Mouse (Mus musculus) liver, postnatal 0 days (tissue): ENCODE measurements around the gene Ammecr1. TPM values are rescaled to one million over a fixed set of nuclear protein-coding genes. Genes with fewer than 3 reads are reported as not detected.
A peak's percentile ranks its signal among the peaks of the same experiment; 100 is the strongest.

Experiments
- ATAC-seq: fragments of 200-750 bp; cut with Nextera tagmentation; 2 replicates; pipeline ENCODE4 v1.8.0; 2017; ENCODE audit warnings: mild to moderate bottlenecking, moderate library complexity
- DNase-seq: peaks from one replicate; pipeline ENCODE4 v3.0.0-alpha.2; 2016
- H3K27ac ChIP-seq: fragments of 300-500 bp; sonication (generic); 2 replicates; pipeline ENCODE4 v1.5.1; 2014; ENCODE audit warnings: antibody characterized with exemption, moderate library complexity, mild to moderate bottlenecking, low read depth
- H3K27me3 ChIP-seq: fragments of 300-500 bp; sonication (generic); 2 replicates; pipeline ENCODE4 v1.6.1; 2014; ENCODE audit warnings: low read length, control low read depth, mixed read lengths; ENCODE audit not compliant: insufficient read depth
- H3K36me3 ChIP-seq: fragments of 300-500 bp; sonication (generic); replicated peaks from 2 replicates; pipeline ENCODE4 v1.6.1; 2014; ENCODE audit warnings: mild to moderate bottlenecking, control low read depth, low read length, moderate library complexity, mixed read lengths; ENCODE audit not compliant: insufficient read depth
- H3K4me1 ChIP-seq: fragments of 300-500 bp; sonication (generic); 2 replicates; pipeline ENCODE4 v1.6.1; 2014; ENCODE audit warnings: antibody characterized with exemption, mild to moderate bottlenecking, control low read depth; ENCODE audit not compliant: insufficient read depth
- H3K4me2 ChIP-seq: fragments of 300-500 bp; sonication (generic); 2 replicates; pipeline ENCODE4 v1.6.1; 2014; ENCODE audit warnings: low read depth, mild to moderate bottlenecking, low read length, moderate library complexity, mixed read lengths
- H3K4me3 ChIP-seq: fragments of 300-500 bp; sonication (generic); 2 replicates; pipeline ENCODE4 v1.5.1; 2014; ENCODE audit warnings: low read depth, low read length
- H3K9ac ChIP-seq: fragments of 300-500 bp; sonication (generic); replicated peaks from 2 replicates; pipeline ENCODE4 v1.6.1; 2014; ENCODE audit warnings: mild to moderate bottlenecking, moderate library complexity
- H3K9me3 ChIP-seq: fragments of 300-500 bp; sonication (generic); 2 replicates; pipeline ENCODE4 v1.6.1; 2016; ENCODE audit warnings: mild to moderate bottlenecking, control low read depth, low read length, mixed read lengths
- CTCF ChIP-seq: sonication (generic); IDR thresholded peaks from 2 replicates; pipeline ENCODE4 v1.5.1; 2016; ENCODE audit warnings: antibody characterized with exemption, low read depth
- EP300 ChIP-seq: IDR thresholded peaks from 2 replicates; pipeline ENCODE4 v1.6.1; 2016; ENCODE audit warnings: antibody characterized with exemption, low read depth, mild to moderate bottlenecking
- WGBS: fragments of 180-500 bp; shearing (Covaris S2); extraction: QIAGEN DNeasy Blood & Tissue Kit; methylation state at CpG from one replicate; pipeline ENCODE4 v1.1.7; 2014; ENCODE audit not compliant: insufficient replicate concordance; 5-methylcytosine and 5-hydroxymethylcytosine counted together
- microRNA-seq: library from miRNA; unstranded; fragments of <30 nt; microRNA quantifications from one replicate; pipeline ENCODE4, GENCODE M21; 2016
- polyA plus RNA-seq: library from polyadenylated mRNA; unstranded; fragments of >200 nt; fragmentation: Nextera tagmentation; extraction: Ambion mirVana; gene quantifications from 2 replicates; pipeline ENCODE4 v1.2.1, GENCODE M21; 2015

The Ammecr1 gene
- polyA plus RNA-seq, 1 experiment from 2014 or later = 5.2 TPM

GRCm38 (mm10) chrX:142813146-142813545, 153.4 kb downstream of the Ammecr1 start:
- H3K27me3 ChIP-seq = no peaks in the 10 kb centered on the region
- peak; percentile 41 for DNase-seq
- 23% methylated on average over 6 of the region's 6 CpGs for WGBS
- no peaks in the 10 kb centered on the region for H3K4me1 ChIP-seq
- ATAC-seq = no peak
- no peaks in the 10 kb centered on the region for H3K36me3 ChIP-seq
- no peak overlapping the region for H3K4me2 ChIP-seq
- TF ChIP-seq EP300 = no peak
- peak; percentile 63 for TF ChIP-seq CTCF
- H3K27ac ChIP-seq = no peak overlapping the region
- no peak overlapping the region for H3K4me3 ChIP-seq
- no peaks in the 10 kb centered on the region for H3K9me3 ChIP-seq
- no peak overlapping the region for H3K9ac ChIP-seq

DNA sequence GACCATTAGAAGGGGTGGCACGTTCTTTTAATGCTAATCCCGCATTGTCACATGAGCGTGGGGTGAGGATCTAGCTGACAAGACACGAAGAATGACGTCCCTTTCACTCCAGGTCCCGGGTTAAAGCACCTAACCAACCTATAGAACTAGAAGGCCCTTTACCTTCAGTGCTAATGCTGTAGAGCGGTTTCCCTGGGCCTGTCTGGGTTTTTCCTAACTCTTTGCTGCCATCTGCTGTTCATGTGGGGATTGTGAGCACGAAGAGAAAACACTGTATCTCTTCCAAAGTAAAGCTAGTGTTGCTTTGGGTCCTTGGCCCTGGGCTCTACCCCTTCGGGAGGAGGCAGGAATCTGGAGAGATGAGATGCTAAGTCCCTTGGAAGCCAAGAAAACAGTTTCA, 158.1 kb downstream of the Ammecr1 start:
- TF ChIP-seq CTCF (peak; percentile 70), EP300 (no peak)
- Histone ChIP-seq H3K27ac (no peak overlapping the region), H3K4me2 (no peak overlapping the region), H3K9me3 (no peaks in the 10 kb centered on the region), H3K9ac (no peak overlapping the region), H3K4me1 (no peaks in the 10 kb centered on the region), H3K36me3 (no peaks in the 10 kb centered on the region), H3K4me3 (no peak overlapping the region), H3K27me3 (no peaks in the 10 kb centered on the region)
- 47% methylated on average over 9 of the region's 9 CpGs for WGBS
- peak; percentile 45 for DNase-seq
- no peak for ATAC-seq

- Histone ChIP-seq H3K4me2 (no peak overlapping the region), H3K9me3 (no peaks in the 10 kb centered on the region), H3K9ac (no peak overlapping the region), H3K4me3 (no peak overlapping the region), H3K36me3 (no peaks in the 10 kb centered on the region), H3K27ac (no peak overlapping the region), H3K27me3 (no peaks in the 10 kb centered on the region), H3K4me1 (no peaks in the 10 kb centered on the region)
- TF ChIP-seq CTCF (0 out of 2 replicates have a peak, but pooled peaks have one; percentile 5), EP300 (no peak)
- 56% methylated on average over 10 of the region's 10 CpGs for WGBS
- ATAC-seq (no peak), DNase-seq (no peak)
Measured at GRCm38 (mm10) chrX:142806620-142807061, 159.9 kb downstream of the Ammecr1 start.

- no peaks in the 10 kb centered on the region for H3K9me3 ChIP-seq
- no peaks in the 10 kb centered on the region for H3K36me3 ChIP-seq
- DNase-seq = no peak
- no peak overlapping the region for H3K4me2 ChIP-seq
- TF ChIP-seq CTCF = no peak
- no peak for TF ChIP-seq EP300
- no peak overlapping the region for H3K4me3 ChIP-seq
- H3K9ac ChIP-seq = no peak overlapping the region
- no peak for ATAC-seq
- no peaks in the 10 kb centered on the region for H3K4me1 ChIP-seq
- no peaks in the 10 kb centered on the region for H3K27me3 ChIP-seq
- H3K27ac ChIP-seq = no peak overlapping the region
- WGBS = 60% methylated on average over 6 of the region's 6 CpGs
Measured at GRCm38 (mm10) chrX:142806126-142806525, 160.4 kb downstream of the Ammecr1 start.

DNA sequence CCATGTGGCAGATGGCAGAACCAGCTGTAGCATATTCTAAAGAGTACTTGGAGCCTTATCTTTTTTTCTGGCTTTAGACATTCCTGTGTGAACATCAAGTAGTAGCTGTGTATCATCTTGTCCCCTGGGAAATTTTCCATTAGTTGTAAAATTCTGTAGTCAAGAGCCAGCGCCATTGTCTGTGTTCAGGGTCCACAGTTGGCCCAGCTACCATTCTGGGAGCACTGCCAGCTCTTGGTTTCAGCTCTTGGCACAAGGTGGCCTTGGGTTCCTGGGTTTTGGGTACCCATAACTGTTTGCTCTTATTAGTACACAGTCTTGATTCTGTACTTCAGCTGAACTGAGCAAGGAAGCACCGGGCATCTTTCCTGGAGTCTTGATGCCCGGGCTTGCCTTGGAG, 161.9 kb downstream of the Ammecr1 start:
- H3K9ac ChIP-seq = no peak overlapping the region
- 74% methylated on average over 3 of the region's 3 CpGs for WGBS

More for the DNA sequence above, 161.9 kb downstream of the Ammecr1 start:
- H3K9me3 ChIP-seq = no peaks in the 10 kb centered on the region
- ATAC-seq (no peak), DNase-seq (no peak)
- H3K27me3 ChIP-seq = no peaks in the 10 kb centered on the region
- H3K4me2 ChIP-seq = no peak overlapping the region
- H3K4me3 ChIP-seq = no peak overlapping the region
- H3K4me1 ChIP-seq = no peaks in the 10 kb centered on the region
- TF ChIP-seq EP300 = no peak
- no peak for TF ChIP-seq CTCF
- H3K27ac ChIP-seq = no peak overlapping the region
- H3K36me3 ChIP-seq = no peaks in the 10 kb centered on the region

Small RNA genes lying within 50 kb of the gene (microRNA-seq; reads per million reads assigned to microRNA genes)
- gene Gm44351 = not detected

Other genes starting within 250 kb of the Ammecr1 start
- not detected in 2 replicates for gene Rtl9, start 132.9 kb upstream of the Ammecr1 start, polyA plus RNA-seq